Mouse (Mus musculus) liver, postnatal 0 days (tissue): ENCODE measurements around the gene Mrps27.
"Not testable (repeated sequence)": the region's sequence is repeated elsewhere in the genome, so short reads cannot be mapped to it uniquely, and the experiment has no call there.

Experiments used
- CTCF ChIP-seq: sonication (generic); IDR thresholded peaks from 2 replicates; pipeline ENCODE4 v1.5.1; 2016; ENCODE audit warnings: antibody characterized with exemption, low read depth
- EP300 ChIP-seq: IDR thresholded peaks from 2 replicates; pipeline ENCODE4 v1.6.1; 2016; ENCODE audit warnings: antibody characterized with exemption, low read depth, mild to moderate bottlenecking

- not testable (repeated sequence) for TF ChIP-seq CTCF, EP300
These were observed 20.3 kb upstream of the Mrps27 start for GRCm38 (mm10) chr13:99324337-99324685.
